Mouse (Mus musculus) ovary, postnatal 36 days (tissue): ENCODE measurements around the gene Zscan4b.
"Not testable (repeated sequence)": the region's sequence is repeated elsewhere in the genome, so short reads cannot be mapped to it uniquely, and the experiment has no call there.

Source experiments
- DNase-seq: peaks from one replicate; pipeline ENCODE4 v3.0.0; 2022; ENCODE audit warnings: low spot score, mixed read lengths

The Zscan4b gene

DNA sequence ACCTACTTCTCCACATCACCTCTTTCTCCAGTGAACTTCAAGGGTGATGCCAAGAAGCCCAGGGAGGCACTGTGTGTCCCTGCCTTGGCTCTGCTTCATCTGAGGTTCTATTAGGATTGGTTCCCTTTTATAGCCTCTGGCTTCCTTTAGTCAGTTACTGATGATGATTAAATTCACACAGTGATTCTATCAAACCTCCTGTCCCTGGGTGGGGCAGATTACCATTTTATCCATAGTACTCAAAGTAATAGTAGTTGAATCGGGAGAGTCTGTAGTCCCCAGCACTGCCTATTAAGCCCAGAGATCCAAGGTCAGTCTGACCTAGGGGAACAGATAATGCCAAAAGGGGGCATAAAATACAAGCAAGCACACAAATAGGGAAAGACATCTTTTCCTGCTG, at the start of gene Zscan4b:
Zscan4b (minus strand) TSS at position 101 of the 400 bp plus-strand sequence.
- not testable (repeated sequence) for DNase-seq
